In the genomic region with DNA sequence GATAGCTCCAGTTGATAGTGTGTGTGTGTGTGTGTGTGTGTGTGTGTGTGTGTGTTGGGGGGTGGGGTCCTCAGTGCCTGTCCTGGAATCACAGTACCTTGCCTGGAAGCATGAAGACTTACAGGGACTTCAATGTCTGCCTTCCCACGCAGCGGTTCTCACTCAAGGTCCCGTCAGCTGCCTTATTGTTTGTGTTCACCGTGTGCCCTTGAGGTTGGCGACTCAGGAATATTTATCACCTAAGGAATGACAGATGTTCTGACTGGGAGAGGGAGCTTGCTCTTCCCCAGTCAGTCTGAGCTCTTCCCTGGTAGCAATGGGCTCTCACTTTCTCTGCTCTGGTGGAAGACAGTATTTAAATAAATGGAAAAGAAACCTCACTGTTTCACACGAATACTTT, we compare ENCODE assay signal across 21 mouse cellular contexts.
DNase-seq lines count a peak whose midpoint lies in the region; ATAC-seq lines count a peak whose summit lies in the region.
"Had no signal": no experiment of that assay in that cellular context is flagged by ENCODE, and none has a peak within 500 bp of the region (broad histone marks: within the 10 kb centered on the region; RNA-seq: fewer than 3 reads in every experiment).

No protein-coding gene starts in this region.

- H3K9ac ChIP-seq in midbrain, embryonic 15.5 days = no peak overlapping the region
- H3K9ac ChIP-seq: embryonic facial prominence, embryonic 13.5 days; embryonic facial prominence, embryonic 15.5 days; forebrain, embryonic 12.5 days had no signal

- no peaks in the 10 kb centered on the region for H3K27me3 ChIP-seq in midbrain, embryonic 15.5 days (replicated peaks)
- H3K27me3 ChIP-seq: embryonic facial prominence, embryonic 15.5 days; forebrain, embryonic 12.5 days had no signal

- no peak overlapping the region for H3K4me3 ChIP-seq in midbrain, embryonic 15.5 days
- H3K4me3 ChIP-seq: embryonic facial prominence, embryonic 13.5 days; embryonic facial prominence, embryonic 15.5 days; erythroblast, embryonic 14.5 days; forebrain, embryonic 10.5 days; forebrain, embryonic 12.5 days had no signal

- WGBS in midbrain, embryonic 15.5 days = 86% methylated on average over 6 of the region's 6 CpGs

- H3K4me2 ChIP-seq in midbrain, embryonic 15.5 days = no peak overlapping the region
- H3K4me2 ChIP-seq: embryonic facial prominence, embryonic 13.5 days; embryonic facial prominence, embryonic 15.5 days; forebrain, embryonic 12.5 days had no signal

- no peak for ATAC-seq in midbrain, embryonic 15.5 days (replicated peaks)
- ATAC-seq: forebrain, embryonic 14.5 days; forebrain, embryonic 16.5 days had no signal

- H3K27ac ChIP-seq in midbrain, embryonic 15.5 days = no peak overlapping the region
- H3K27ac ChIP-seq: embryonic facial prominence, embryonic 13.5 days; embryonic facial prominence, embryonic 15.5 days; forebrain, embryonic 10.5 days; forebrain, embryonic 12.5 days had no signal

- H3K9me3 ChIP-seq in midbrain, embryonic 15.5 days = no peaks in the 10 kb centered on the region
- H3K9me3 ChIP-seq: embryonic facial prominence, embryonic 13.5 days; embryonic facial prominence, embryonic 15.5 days; forebrain, embryonic 10.5 days; forebrain, embryonic 12.5 days had no signal

- no peaks in the 10 kb centered on the region for H3K36me3 ChIP-seq in midbrain, embryonic 15.5 days (replicated peaks)
- H3K36me3 ChIP-seq: embryonic facial prominence, embryonic 13.5 days; embryonic facial prominence, embryonic 15.5 days; forebrain, embryonic 10.5 days; forebrain, embryonic 12.5 days had no signal

- peak; percentile 62 for DNase-seq in adrenal gland, adult 2 months
- DNase-seq in adrenal gland, adult 8-10 months = peak; percentile 41
- peak; percentile 25 for DNase-seq in adrenal gland, postnatal 14 days
- peak; percentile 49 to 51 for DNase-seq in adrenal gland, postnatal 36 days
- no peak for DNase-seq in ovary, postnatal 14 days (ENCODE audit: low spot score)
- no peak for DNase-seq in heart, postnatal 4 days
- DNase-seq: cerebellum, adult 11 months; cerebellum, adult 18-20 months; cerebellum, adult 8-10 months; cerebellum, adult 9-11 months; cerebellum, postnatal 14 days; cerebellum, postnatal 36 days; embryo, embryonic 11 days had no signal

- 0 out of 2 replicates have a peak, but pooled peaks cover 4% of the 10 kb centered on the region for H3K4me1 ChIP-seq in midbrain, embryonic 15.5 days

Comparison
In these comparisons a context has a peak if more than half of its experiments do, and no peak if none do; other contexts are left out.
1. DNase-seq: peak in adrenal gland, adult 2 months (single experiment), adrenal gland, adult 8-10 months (single experiment), adrenal gland, postnatal 14 days (single experiment) and adrenal gland, postnatal 36 days (2 of 2); none in ovary, postnatal 14 days (single experiment) and heart, postnatal 4 days (single experiment).